Mouse (Mus musculus) liver, embryonic 16.5 days (tissue): ENCODE results near the gene Rtn2. TPM values are rescaled to one million over a fixed set of nuclear protein-coding genes. Genes with fewer than 3 reads are reported as not detected.
A peak's percentile ranks its signal among the peaks of the same experiment; 100 is the strongest.

Source experiments
- ATAC-seq: fragments of 200-750 bp; cut with Nextera tagmentation; 2 replicates; pipeline ENCODE4 v1.8.0; 2017; ENCODE audit warnings: low read depth, mild to moderate bottlenecking, moderate number of reproducible peaks, moderate library complexity
- H3K27ac ChIP-seq: fragments of 300-500 bp; sonication (generic); 2 replicates; pipeline ENCODE4 v1.5.1; 2014; ENCODE audit warnings: mild to moderate bottlenecking, low read length
- H3K27me3 ChIP-seq: fragments of 300-500 bp; sonication (generic); 2 replicates; pipeline ENCODE4 v1.6.1; 2014; ENCODE audit warnings: low read depth, low read length, mixed read lengths; ENCODE audit not compliant: control insufficient read depth, insufficient read depth
- H3K36me3 ChIP-seq: fragments of 300-500 bp; sonication (generic); 2 replicates; pipeline ENCODE4 v1.6.1; 2014; ENCODE audit warnings: mild to moderate bottlenecking; ENCODE audit not compliant: control insufficient read depth, insufficient read depth
- H3K4me1 ChIP-seq: fragments of 300-500 bp; sonication (generic); 2 replicates; pipeline ENCODE4 v1.6.1; 2014; ENCODE audit warnings: low read depth, low read length, mixed read lengths; ENCODE audit not compliant: control insufficient read depth
- H3K4me2 ChIP-seq: fragments of 300-500 bp; sonication (generic); 2 replicates; pipeline ENCODE4 v1.6.1; 2014; ENCODE audit warnings: low read depth, low read length, mixed read lengths
- H3K4me3 ChIP-seq: fragments of 300-500 bp; sonication (generic); 2 replicates; pipeline ENCODE4 v1.5.1; 2014; ENCODE audit warnings: low read depth, mild to moderate bottlenecking, low read length
- H3K9ac ChIP-seq: fragments of 300-500 bp; sonication (generic); 2 replicates; pipeline ENCODE4 v1.6.1; 2014; ENCODE audit warnings: low read depth, low read length
- H3K9me3 ChIP-seq: fragments of 300-500 bp; sonication (generic); replicated peaks from 2 replicates; pipeline ENCODE4 v1.6.1; 2016; ENCODE audit warnings: low read length; ENCODE audit not compliant: control insufficient read depth
- WGBS: fragments of 180-500 bp; shearing (Covaris S2); extraction: QIAGEN DNeasy Blood & Tissue Kit; methylation state at CpG from one replicate; pipeline ENCODE4 v1.1.7; 2014; ENCODE audit not compliant: insufficient replicate concordance; 5-methylcytosine and 5-hydroxymethylcytosine counted together
- polyA plus RNA-seq: library from polyadenylated mRNA; unstranded; fragments of >200 nt; fragmentation: Nextera tagmentation; extraction: Ambion mirVana; gene quantifications from 2 replicates; pipeline ENCODE4 v1.2.1, GENCODE M21; 2015

The Rtn2 gene
- polyA plus RNA-seq, 1 experiment from 2014 or later = 4.1 TPM

DNA sequence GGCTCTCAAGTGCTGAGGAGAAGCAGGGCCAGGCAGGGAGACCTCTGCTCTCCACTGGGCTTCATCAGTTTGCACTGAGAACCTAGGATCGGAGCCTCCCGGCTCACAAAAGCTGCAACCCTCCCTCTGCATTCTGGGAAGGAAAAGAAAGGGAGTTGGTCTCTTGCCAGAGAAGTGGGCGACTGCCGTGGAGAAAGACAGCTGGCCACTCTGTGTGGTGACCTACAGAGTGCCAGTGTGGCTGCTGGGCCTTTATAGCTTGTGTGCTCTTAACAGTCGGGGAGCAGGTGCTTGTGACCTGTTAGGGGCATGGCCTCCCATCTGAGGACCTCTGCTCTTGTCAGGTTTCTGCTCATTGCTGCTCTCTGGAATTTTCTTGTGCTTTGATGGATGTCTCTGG is 38.6 kb upstream of the Rtn2 start:
- Histone ChIP-seq H3K27me3 (no peaks in the 10 kb centered on the region), H3K9ac (no peak overlapping the region), H3K4me3 (no peak overlapping the region), H3K4me2 (no peak overlapping the region), H3K36me3 (peaks cover 3% of the 10 kb centered on the region), H3K27ac (no peak overlapping the region), H3K4me1 (peaks cover 54% of the 10 kb centered on the region), H3K9me3 (no peaks in the 10 kb centered on the region)
- WGBS = 66% methylated on average over 5 of the region's 5 CpGs
- no peak for ATAC-seq

DNA sequence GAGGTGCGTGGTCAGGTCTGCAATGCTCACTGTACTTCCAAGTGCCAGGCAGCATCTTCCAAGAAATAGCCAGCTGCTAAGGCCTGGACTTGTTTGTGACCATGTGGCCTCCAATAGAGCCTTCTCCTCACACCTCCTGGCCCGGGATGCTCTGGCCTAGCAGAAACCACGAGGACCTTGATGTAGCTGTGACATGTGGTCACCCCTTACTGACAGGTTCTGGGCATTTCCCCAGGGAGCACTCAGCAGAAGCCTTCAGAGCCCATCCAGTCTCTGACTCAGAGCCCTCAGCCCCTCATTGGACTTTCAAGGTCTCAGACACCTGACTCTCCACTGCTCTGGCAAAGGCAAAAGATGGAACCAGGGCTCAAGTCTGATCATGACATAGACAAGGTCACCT is 37.3 kb upstream of the Rtn2 start:
- Histone ChIP-seq H3K4me2 (no peak overlapping the region), H3K36me3 (peaks cover 3% of the 10 kb centered on the region), H3K9me3 (no peaks in the 10 kb centered on the region), H3K4me1 (peaks cover 43% of the 10 kb centered on the region), H3K27me3 (no peaks in the 10 kb centered on the region), H3K27ac (no peak overlapping the region), H3K4me3 (no peak overlapping the region), H3K9ac (no peak overlapping the region)
- 88% methylated on average over 3 of the region's 3 CpGs for WGBS
- ATAC-seq = no peak

DNA sequence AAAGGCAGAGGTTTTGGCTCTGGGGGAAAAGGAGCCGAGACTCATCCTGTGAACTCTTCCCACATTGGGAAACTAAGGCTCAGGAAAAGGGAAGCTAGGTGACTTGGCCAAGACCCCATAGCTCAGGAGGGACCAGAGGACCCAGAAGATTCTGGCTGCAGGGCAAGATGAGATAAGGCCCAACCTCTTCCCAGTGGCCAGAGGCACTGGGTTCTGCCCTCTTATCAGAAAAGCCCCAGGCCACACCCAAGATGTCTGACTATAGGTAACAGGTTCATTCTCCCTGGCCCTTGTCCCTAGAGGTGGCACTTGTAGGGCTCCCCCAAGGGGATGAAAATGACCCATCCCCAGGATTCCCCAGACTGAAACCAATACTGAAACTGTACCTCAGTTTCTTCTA is 35.6 kb upstream of the Rtn2 start:
- WGBS = 69% methylated on average over 1 of the region's 1 CpGs
- H3K36me3 ChIP-seq = peaks cover 3% of the 10 kb centered on the region; the same call in 1 of the 2 replicates
- H3K27ac ChIP-seq = peak overlapping the region; percentile 71
- no peak overlapping the region; the same call in 1 of the 2 replicates for H3K9ac ChIP-seq
- no peak overlapping the region for H3K4me3 ChIP-seq
- H3K9me3 ChIP-seq = no peaks in the 10 kb centered on the region
- no peaks in the 10 kb centered on the region for H3K27me3 ChIP-seq
- ATAC-seq = peak; percentile 86
- peak overlapping the region; percentile 21 for H3K4me2 ChIP-seq
- H3K4me1 ChIP-seq = peaks cover 30% of the 10 kb centered on the region

DNA sequence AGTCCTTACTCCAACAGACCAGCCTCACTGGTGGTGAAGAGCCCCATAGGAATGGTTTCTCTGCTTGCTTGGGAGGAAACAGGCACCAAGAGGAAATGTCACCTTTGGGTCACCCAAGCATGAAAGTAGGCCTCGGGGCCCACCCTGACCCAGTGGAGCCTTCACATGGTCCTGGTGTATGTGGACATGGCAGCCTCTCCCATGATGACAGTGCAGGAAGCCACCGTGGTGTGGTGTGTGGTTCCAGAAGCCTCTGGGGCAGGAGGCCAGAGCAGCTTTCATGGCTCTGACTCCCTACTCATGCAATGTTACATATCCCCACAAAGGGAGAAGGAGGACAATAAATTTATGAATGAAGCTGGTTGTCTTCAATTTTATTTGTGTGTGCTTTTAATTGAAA is 34.9 kb upstream of the Rtn2 start:
- Histone ChIP-seq H3K4me3 (no peak overlapping the region), H3K27me3 (no peaks in the 10 kb centered on the region), H3K4me1 (peaks cover 30% of the 10 kb centered on the region), H3K9ac (no peak overlapping the region; the same call in 1 of the 2 replicates), H3K36me3 (peaks cover 3% of the 10 kb centered on the region; the same call in 1 of the 2 replicates), H3K9me3 (no peaks in the 10 kb centered on the region), H3K27ac (peak overlapping the region; percentile 71; the same call in 1 of the 2 replicates), H3K4me2 (no peak overlapping the region)
- ATAC-seq = no peak
- 74% methylated on average over 2 of the region's 2 CpGs for WGBS

DNA sequence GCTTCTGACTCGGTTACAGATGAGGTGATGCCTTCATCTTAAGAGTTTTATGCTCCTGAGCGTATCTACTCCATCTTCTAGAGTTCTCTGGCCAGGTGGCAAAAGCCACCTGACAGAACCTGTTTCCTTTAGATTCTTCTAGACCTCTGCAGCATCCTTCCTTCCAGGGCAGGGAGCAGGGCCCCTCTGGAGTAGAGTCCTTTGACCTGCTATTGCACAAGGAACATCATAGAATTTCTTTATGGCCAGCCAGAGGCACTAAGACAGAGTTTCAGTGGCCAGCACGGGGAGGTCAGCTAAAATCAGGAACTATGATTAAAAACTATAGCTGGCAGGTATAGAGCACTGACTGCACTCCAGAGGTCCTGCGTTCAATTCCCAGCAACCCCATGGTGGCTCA is 30.3 kb upstream of the Rtn2 start:
- Histone ChIP-seq H3K4me3 (no peak overlapping the region), H3K27ac (no peak overlapping the region), H3K4me1 (peaks cover 13% of the 10 kb centered on the region), H3K9ac (no peak overlapping the region), H3K27me3 (no peaks in the 10 kb centered on the region), H3K36me3 (peaks cover 3% of the 10 kb centered on the region), H3K9me3 (no peaks in the 10 kb centered on the region), H3K4me2 (no peak overlapping the region)
- 63% methylated on average over 4 of the region's 4 CpGs for WGBS
- no peak for ATAC-seq

DNA sequence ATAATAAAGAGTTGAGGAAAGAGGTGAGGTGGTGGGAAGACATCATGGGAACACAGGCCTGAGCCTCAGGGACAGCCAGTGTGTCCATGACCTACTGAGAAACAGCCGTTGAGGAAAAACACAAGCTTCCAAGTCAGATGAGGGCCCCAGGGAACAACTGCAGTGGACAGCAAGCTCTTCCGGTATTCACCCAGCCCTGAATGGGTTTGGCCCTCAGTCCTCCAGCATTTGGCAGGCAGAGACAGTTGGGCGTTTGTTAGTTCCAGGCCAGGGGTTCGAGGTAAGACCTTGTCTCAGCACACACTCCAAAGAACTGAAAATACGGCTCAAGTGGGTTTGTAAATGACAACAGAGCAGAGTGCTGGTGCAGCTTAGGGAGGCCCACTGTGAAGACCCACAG is 29.0 kb upstream of the Rtn2 start:
- Histone ChIP-seq H3K9ac (no peak overlapping the region), H3K4me3 (no peak overlapping the region), H3K27ac (no peak overlapping the region; the same call in 1 of the 2 replicates), H3K4me1 (peaks cover 21% of the 10 kb centered on the region), H3K4me2 (no peak overlapping the region), H3K27me3 (no peaks in the 10 kb centered on the region), H3K9me3 (no peaks in the 10 kb centered on the region), H3K36me3 (peaks cover 6% of the 10 kb centered on the region)
- no peak for ATAC-seq
- WGBS = 56% methylated on average over 5 of the region's 5 CpGs

DNA sequence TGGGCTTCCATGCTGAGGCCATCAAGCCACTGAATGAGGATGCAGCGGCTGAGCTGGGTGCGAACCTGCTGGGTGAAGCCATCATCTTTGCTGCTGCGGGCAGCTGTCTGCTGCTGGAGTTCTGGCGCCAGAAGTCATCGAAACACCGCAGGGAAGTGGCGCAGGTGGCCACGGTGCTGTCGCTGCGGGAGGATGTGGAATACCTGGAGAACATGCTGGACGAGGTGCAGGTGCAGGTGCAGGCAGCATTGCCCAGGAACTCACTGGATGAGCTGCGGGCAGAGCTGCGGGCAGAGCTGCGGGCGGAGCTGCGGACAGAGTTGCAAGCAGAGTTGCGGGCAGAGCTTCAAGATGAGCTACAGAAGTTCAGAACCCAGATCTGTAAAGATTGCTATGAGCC is 27.0 kb upstream of the Rtn2 start:
- Histone ChIP-seq H3K4me2 (no peak overlapping the region), H3K4me1 (peaks cover 22% of the 10 kb centered on the region), H3K27ac (no peak overlapping the region), H3K27me3 (no peaks in the 10 kb centered on the region), H3K9ac (no peak overlapping the region), H3K36me3 (peaks cover 17% of the 10 kb centered on the region), H3K9me3 (no peaks in the 10 kb centered on the region), H3K4me3 (no peak overlapping the region)
- ATAC-seq = no peak
- 90% methylated on average over 16 of the region's 17 CpGs for WGBS

DNA sequence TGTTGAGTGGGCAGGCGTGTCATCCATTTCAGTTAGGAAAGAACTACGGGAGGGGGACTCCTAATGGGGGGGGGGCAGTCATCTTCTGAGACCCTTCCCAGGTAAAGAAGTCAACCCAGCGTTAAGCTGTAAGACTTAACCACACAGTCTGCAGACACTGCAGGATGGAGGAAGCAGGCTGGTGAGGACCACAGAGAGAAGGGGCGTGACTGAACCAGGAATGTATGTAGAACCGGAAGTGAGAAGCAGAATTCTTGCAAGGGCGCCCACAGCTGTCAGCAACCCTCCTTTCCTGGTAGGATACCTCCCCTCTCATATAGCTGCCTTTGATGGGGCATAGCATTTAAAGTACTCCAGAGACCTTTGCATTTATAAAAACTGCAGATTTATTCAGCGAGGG is 25.9 kb upstream of the Rtn2 start:
- no peaks in the 10 kb centered on the region for H3K9me3 ChIP-seq
- ATAC-seq = no peak
- WGBS = 64% methylated on average over 7 of the region's 7 CpGs
- H3K36me3 ChIP-seq = peaks cover 27% of the 10 kb centered on the region
- no peaks in the 10 kb centered on the region for H3K27me3 ChIP-seq
- no peak overlapping the region for H3K4me3 ChIP-seq
- H3K4me1 ChIP-seq = peaks cover 22% of the 10 kb centered on the region
- H3K27ac ChIP-seq = no peak overlapping the region
- no peak overlapping the region; the same call in 1 of the 2 replicates for H3K4me2 ChIP-seq
- no peak overlapping the region for H3K9ac ChIP-seq

DNA sequence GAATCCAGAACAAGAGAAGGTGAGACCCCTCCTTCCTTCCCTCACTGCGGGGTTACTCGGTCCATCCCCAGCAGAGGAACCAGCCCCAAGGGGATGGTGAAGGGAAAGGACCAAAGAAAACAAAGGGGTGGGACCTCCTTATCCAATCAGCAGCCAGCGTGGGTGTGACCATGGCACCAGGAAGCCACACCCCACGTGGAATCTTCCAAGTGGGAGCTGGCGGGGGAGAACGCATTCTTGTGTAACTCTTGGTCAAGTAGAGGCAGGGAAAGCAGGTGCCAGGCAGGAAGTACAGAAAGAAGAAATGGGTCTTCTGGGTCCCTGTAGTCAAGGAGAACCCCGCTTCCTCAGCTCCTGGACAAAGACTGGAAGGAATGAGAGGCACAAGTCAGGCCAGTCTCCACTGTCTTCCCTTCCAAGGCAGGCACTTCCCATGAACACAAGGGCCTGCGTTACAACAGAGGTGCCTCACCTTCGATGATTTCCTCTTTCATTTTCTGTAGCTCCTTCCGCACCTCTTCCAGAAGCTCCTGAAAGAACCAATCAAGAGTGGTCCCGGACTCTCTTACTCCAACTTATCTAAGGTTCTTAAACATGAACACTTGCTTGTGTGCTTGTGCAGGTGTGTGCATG is 24.9 kb upstream of the Rtn2 start:
- H3K27ac ChIP-seq = peak overlapping the region; percentile 59
- H3K9me3 ChIP-seq = no peaks in the 10 kb centered on the region
- H3K4me3 ChIP-seq = peak overlapping the region; percentile 30
- no peaks in the 10 kb centered on the region for H3K27me3 ChIP-seq
- peak overlapping the region; percentile 50 for H3K4me2 ChIP-seq
- WGBS = 26% methylated on average over 11 of the region's 11 CpGs
- peak; percentile 95 for ATAC-seq
- H3K4me1 ChIP-seq = peaks cover 22% of the 10 kb centered on the region
- H3K36me3 ChIP-seq = peaks cover 36% of the 10 kb centered on the region
- 0 out of 2 replicates have a peak overlapping the region, but pooled peaks have one; percentile 3 for H3K9ac ChIP-seq
